Mouse (Mus musculus): ENCODE results near the gene St3gal4.

Gene St3gal4

GRCm38 (mm10) chr9:35048449-35048848 lies 70.6 kb downstream of the St3gal4 start:
- no peak for DNase-seq (ENCODE audit: low spot score in 2 of 2)

GRCm38 (mm10) chr9:35045756-35046155 lies 73.3 kb downstream of the St3gal4 start:
- peak; percentile 40 to 82 for DNase-seq (ENCODE audit: low spot score in 2 of 2)

DNA sequence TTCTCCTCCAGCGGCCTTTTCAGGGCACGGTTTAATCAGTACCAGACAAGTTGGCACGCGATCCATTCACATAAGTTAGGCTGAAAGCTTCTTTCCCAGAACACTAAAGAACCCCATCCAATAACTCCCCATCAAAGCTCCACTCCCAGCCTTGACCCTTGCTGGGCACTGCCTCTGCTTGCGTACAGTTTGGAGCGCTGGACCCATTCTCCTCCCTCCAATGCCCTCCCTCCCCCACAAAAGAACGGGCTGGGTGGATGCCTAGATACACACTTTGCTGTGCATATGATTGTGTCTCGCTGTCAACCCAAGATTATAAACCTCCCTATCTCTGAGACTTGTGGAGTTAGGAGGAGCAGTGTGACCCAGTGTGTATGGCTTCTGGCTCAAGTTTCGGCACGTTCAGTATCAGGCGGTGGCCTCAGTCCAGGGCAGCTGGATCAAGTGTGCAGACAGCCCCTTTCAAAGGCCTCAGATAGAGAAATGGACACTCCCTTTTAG lies 74.0 kb downstream of the St3gal4 start:
- DNase-seq (ENCODE audit: low spot score in 2 of 2) = peak; percentile 35 to 72

GRCm38 (mm10) chr9:35044458-35044857 lies 74.6 kb downstream of the St3gal4 start:
- DNase-seq (ENCODE audit: low spot score in 2 of 2) = no peak

DNA sequence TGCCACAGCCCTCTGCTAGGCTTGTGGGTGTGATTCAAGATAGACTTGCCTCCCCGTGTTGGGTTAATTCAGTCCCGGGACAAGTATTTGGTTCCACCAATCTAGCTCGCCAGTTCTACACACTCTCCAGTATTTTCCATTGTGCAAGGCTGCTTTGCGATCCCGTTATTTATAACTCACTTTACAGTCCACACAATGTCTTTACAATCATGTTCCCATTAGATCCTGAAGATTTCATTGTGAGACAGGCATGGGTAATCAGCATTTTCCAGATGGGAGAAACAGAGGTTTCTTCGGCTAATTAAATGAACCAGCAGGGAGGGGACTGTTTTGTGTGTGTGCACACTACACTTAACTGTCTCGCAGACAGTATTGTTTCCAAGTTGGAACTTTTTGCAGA lies 75.4 kb downstream of the St3gal4 start:
- no peak for DNase-seq (ENCODE audit: low spot score in 2 of 2)

DNA sequence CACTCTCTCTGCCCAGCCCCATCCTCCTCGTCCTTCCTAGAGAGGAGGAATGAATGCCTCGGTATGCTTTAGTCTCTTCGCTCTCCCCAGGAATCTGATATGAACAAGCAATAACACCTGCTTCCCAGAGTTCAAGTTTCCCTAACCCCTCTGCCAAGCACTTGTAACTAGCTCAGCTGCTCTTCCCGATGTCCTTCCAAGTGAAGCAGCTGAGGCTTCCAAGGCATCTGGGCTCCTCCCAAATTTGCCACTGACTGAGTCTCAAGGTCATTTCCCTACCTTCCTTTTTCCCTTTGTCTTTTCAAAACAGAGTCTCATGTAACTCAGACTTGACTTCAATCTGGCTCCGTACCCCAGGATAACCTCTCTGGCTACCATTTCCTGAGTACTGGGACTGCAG lies 77.6 kb downstream of the St3gal4 start:
- no peak for DNase-seq (ENCODE audit: low spot score in 2 of 2)

DNA sequence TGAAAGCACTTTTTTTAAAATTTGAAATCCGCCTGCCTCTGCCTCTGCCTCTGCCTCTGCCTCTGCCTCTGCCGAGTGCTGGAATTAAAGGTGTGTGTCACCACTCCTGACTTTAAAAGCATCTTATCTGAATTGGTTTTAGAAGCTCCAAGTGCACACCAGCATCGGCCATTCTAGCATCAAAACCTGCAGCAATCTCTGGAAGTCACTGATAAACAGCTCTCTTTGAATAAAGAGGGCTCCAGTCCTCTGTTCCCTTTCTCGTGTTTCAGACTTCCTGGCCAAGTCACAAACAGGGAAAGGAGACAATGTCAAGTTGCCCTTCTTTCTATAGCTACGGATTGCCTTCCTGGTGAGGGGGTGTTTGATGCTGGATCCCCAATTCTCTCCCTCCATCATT lies 79.2 kb downstream of the St3gal4 start:
- no peak for DNase-seq (ENCODE audit: low spot score in 2 of 2)

GRCm38 (mm10) chr9:35038922-35039586 lies 80.0 kb downstream of the St3gal4 start:
- no peak for DNase-seq (ENCODE audit: low spot score in 2 of 2)

- no peak for DNase-seq (ENCODE audit: low spot score in 2 of 2)
Observed at GRCm38 (mm10) chr9:35035074-35035473, 84.0 kb downstream of the St3gal4 start.

GRCm38 (mm10) chr9:35032457-35032856 lies 86.6 kb downstream of the St3gal4 start:
- no peak for DNase-seq (ENCODE audit: low spot score in 2 of 2)

GRCm38 (mm10) chr9:35030823-35031222 lies 88.2 kb downstream of the St3gal4 start:
- DNase-seq (ENCODE audit: low spot score in 2 of 2) = no peak

DNA sequence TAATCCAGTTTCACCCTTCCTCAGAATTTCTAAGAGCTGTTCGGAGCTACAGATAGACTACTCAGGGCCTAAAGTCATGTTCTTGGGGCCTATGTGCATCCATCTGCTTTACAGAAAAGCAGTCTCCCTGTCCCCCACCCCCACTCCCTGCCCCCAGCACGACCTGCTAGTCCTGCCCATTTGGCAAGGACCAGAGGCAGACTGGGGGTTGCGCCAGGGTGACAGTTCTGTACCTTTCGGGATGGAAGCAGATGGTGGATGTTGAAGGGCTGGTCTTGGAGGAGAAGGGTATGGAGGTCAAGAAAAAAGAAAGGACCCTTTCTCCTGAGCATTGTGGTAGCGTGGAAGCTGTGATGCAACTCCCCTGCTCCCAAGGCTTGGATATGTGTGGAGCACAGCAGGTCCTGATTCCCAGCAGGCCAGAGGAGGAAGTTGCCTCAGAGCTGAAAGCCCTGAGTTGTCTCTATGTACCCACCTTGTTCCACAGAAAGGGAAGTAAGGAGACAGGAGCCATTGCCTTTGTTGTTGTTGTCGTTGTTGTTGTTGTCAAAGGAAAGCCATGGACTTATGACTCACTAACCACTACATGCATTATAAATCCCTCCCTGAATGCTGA lies 91.6 kb downstream of the St3gal4 start:
- DNase-seq (ENCODE audit: low spot score in 2 of 2) = no peak

- no peak for DNase-seq (ENCODE audit: low spot score in 2 of 2)
Observed at GRCm38 (mm10) chr9:35026897-35027311, 92.2 kb downstream of the St3gal4 start.

DNA sequence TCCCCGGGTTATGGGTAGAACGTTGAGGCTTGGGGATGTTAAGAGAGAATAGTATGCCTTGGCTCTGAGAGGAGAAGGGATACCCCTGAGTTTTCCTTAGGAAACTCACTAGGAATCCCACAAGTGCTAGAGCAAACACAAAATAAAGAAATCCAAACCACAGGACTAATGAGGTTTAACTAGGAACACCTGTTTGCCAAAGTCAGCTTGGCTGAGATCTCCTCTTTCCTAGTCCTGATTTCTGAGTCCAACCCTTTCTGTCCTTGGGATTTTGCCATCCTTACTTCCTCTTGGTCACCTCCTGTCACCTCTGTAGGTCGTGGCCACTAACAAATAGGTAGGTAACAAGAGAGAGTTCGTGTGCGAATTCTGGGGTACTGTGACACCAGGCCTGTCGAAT lies 92.8 kb downstream of the St3gal4 start:
- no peak for DNase-seq (ENCODE audit: low spot score in 2 of 2)

DNA sequence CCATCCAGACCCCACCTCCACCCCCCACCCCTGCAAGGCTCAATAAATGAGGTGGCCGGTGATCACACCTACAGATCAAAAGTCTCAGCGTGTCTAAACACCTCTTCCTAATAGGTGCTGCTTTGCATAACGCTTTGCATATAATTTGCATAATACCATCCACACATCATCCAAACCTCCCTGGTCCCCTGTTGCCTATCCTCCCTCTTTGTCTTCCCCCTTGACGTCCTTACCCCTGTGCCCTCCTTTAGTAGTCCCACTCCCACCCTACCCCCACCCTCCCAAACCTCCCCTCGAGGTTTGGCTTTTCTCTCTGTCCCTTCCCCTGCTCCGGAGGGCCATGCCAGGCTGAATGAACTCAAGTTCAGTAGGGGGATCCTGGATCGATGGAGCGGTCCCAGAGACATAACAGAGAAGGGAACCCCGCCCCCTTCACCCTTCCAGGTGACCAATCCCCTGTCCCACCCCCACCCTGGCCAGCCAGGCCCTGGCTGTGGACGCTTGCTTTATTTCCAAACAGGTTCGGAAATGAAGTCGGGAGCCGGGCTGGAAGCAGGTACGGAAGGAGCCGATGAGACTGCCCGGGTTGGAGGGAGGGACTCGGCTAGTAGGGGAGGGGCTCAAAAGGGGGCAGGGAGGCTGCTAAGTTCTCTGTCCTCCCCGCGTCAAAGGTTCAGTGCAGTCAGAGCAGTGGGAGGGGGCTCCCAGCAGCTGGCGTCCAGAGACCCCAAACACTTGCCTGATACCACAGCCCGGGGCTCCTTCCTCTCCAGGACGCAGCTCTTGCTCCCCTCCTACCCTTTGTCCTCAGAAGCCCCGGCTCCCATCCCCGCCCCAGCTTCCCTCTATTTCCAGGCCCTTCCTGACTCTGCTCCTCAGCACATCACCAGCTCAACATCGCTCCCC lies 94.2 kb downstream of the St3gal4 start:
- no peak for DNase-seq (ENCODE audit: low spot score in 2 of 2)

GRCm38 (mm10) chr9:35021744-35022143 lies 97.3 kb downstream of the St3gal4 start:
- no peak for DNase-seq (ENCODE audit: low spot score in 2 of 2)

DNA sequence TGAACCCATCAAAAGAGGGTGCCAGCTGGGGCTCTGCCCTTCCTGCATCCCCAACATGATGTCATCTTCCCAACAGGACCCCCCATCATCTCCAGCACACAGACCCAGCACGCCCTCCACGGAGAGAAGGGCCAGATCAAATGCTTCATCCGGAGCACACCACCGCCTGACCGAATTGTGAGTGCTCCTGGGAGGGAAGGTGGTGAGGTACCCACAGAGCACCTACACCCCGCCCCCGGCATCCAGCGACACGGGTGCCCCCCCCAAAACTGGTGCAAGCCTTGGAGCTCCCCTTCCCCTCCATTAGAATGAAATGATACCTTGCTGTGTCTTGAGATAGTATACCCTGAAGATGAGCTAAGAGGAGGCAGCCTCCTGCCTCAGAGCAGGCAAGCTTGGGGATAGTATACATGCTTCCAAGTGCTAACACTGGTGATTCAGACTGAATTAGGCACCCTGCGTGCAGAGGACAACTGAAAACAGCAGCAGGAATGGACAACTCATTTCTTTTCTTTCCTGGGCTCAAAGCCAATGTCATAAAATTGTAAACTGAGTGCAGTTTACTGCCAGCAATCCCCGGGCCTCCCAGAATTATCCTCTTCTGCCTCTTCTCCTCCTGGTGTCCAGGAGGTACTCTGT lies 98.9 kb downstream of the St3gal4 start:
- DNase-seq (ENCODE audit: low spot score in 2 of 2) = no peak

DNA sequence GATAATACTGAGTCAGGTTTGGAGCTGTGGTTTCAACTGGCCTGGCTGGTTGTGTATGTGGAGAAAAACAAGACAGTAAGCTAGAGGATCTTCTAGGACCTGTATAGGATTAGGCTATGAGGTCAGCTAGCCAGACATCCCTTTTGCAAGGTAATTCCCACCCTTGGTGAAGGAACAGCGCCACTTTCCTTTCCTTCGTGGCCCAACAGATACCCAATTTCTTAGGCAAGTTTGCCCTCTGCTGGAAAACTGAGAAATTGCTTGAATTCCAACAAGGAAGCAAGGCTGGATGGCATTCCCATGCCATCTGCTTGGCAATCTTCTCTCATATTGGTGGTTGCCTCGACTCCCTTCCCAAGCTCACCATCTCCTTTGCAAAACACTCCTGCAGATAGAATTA lies 99.7 kb downstream of the St3gal4 start:
- DNase-seq (ENCODE audit: low spot score in 2 of 2) = peak in 1 of 2 experiments; percentile 30

- no peak for DNase-seq (ENCODE audit: low spot score in 2 of 2)
Observed at GRCm38 (mm10) chr9:35018056-35018455, 101.0 kb downstream of the St3gal4 start.

DNA sequence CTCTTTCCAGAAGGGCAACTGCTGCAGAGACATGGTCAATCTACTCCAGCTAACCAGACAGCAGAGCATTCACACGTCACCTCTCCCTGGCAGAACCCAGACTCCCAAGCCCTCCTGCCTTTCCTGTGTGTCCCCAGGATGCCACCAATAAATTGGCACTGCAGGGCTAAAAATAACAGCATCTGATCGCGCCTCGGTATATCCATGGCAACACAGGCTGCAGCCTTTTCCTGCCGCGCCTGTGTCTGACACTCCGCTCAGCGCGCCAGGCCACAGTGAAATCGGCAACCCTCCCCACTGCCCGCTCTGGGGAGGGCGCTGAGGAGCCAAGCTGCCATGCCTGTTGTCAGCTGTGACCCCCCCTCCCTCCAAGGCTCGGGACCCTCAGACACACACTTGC lies 101.5 kb downstream of the St3gal4 start:
- DNase-seq (ENCODE audit: low spot score in 2 of 2) = no peak

DNA sequence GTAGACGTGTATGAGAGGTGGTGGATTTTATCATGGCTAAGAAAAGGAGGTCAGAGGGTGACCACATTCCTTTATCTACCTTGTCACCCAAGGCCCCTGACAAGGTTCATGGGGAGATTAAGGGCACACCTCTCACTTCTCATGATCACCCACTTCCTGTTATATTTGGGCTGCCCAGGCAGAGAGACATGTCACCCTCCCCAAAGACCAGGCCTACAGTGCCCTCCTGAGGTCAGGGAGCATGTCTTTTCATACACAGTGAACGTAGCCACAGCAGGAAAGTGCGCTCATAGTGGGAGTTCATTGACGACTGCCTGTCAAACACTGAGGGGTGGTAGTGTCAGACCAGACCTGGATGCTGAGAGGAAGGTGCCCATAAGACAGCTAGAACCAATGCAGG lies 102.3 kb downstream of the St3gal4 start:
- DNase-seq (ENCODE audit: low spot score in 2 of 2) = no peak

Measured in urinary bladder, adult 18-20 months (tissue).